Mouse (Mus musculus) hindbrain, embryonic 11.5 days (tissue): ENCODE results near the gene Dnah14. TPM values are rescaled to one million over a fixed set of nuclear protein-coding genes. Genes with fewer than 3 reads are reported as not detected.

Experiments
- ATAC-seq: fragments of 200-750 bp; cut with Nextera tagmentation; 2 replicates; pipeline ENCODE4 v1.8.0; 2017; ENCODE audit warnings: mild to moderate bottlenecking, moderate TSS enrichment, moderate library complexity; ENCODE audit not compliant: low FRiP score
- DNase-seq: peaks from one replicate; pipeline ENCODE4 v3.0.0-alpha.2; 2015; ENCODE audit warnings: low spot score
- H3K27ac ChIP-seq: fragments of 300-500 bp; sonication (generic); 2 replicates; pipeline ENCODE4 v1.5.1; 2014; ENCODE audit warnings: mild to moderate bottlenecking, low read depth, low read length
- H3K27me3 ChIP-seq: fragments of 300-500 bp; sonication (generic); 2 replicates; pipeline ENCODE4 v1.6.1; 2014; ENCODE audit warnings: mild to moderate bottlenecking, low read length, moderate library complexity, mixed read lengths; ENCODE audit not compliant: control insufficient read depth, insufficient read depth
- H3K36me3 ChIP-seq: fragments of 300-500 bp; sonication (generic); 2 replicates; pipeline ENCODE4 v1.6.1; 2014; ENCODE audit warnings: mild to moderate bottlenecking, low read length, moderate library complexity, mixed read lengths; ENCODE audit not compliant: control insufficient read depth, insufficient read depth
- H3K4me1 ChIP-seq: fragments of 300-500 bp; sonication (generic); replicated peaks from 2 replicates; pipeline ENCODE4 v1.6.1; 2014; ENCODE audit warnings: low read length, mixed read lengths; ENCODE audit not compliant: control insufficient read depth, insufficient read depth
- H3K4me2 ChIP-seq: fragments of 300-500 bp; sonication (generic); replicated peaks from 2 replicates; pipeline ENCODE4 v1.6.1; 2014; ENCODE audit warnings: mild to moderate bottlenecking, low read depth, low read length
- H3K4me3 ChIP-seq: fragments of 300-500 bp; sonication (generic); 2 replicates; pipeline ENCODE4 v1.5.1; 2014; ENCODE audit warnings: low read depth, low read length
- H3K9ac ChIP-seq: fragments of 300-500 bp; sonication (generic); 2 replicates; pipeline ENCODE4 v1.6.1; 2014; ENCODE audit warnings: low read depth, low read length
- H3K9me3 ChIP-seq: fragments of 300-500 bp; sonication (generic); 2 replicates; pipeline ENCODE4 v1.6.1; 2016; ENCODE audit warnings: low read length; ENCODE audit not compliant: control insufficient read depth
- WGBS: fragments of 180-500 bp; shearing (Covaris S2); extraction: QIAGEN DNeasy Blood & Tissue Kit; methylation state at CpG from one replicate; pipeline ENCODE4 v1.1.7; 2014; 5-methylcytosine and 5-hydroxymethylcytosine counted together
- polyA plus RNA-seq: library from polyadenylated mRNA; unstranded; fragments of >200 nt; fragmentation: Nextera tagmentation; extraction: Ambion mirVana; gene quantifications from 2 replicates; pipeline ENCODE4 v1.2.1, GENCODE M21; 2014

Gene Dnah14
- polyA plus RNA-seq, 1 experiment from 2014 or later, result 2.6 TPM

- H3K9me3 ChIP-seq, result no peaks in the 10 kb centered on the region
- WGBS, result 68% methylated on average over 6 of the region's 6 CpGs
- ATAC-seq, result no peak
- no peak overlapping the region for H3K4me2 ChIP-seq
- H3K27ac ChIP-seq, result no peak overlapping the region
- H3K9ac ChIP-seq, result no peak overlapping the region
- H3K4me3 ChIP-seq, result no peak overlapping the region
- H3K36me3 ChIP-seq, result no peaks in the 10 kb centered on the region
- H3K27me3 ChIP-seq, result no peaks in the 10 kb centered on the region
- DNase-seq, result no peak
- H3K4me1 ChIP-seq, result no peaks in the 10 kb centered on the region
Observed at GRCm38 (mm10) chr1:181628276-181628675, 51.9 kb downstream of the Dnah14 start.

GRCm38 (mm10) chr1:181631371-181631770 lies 55.0 kb downstream of the Dnah14 start:
- WGBS, result 76% methylated on average over 4 of the region's 4 CpGs
- Histone ChIP-seq H3K36me3 (no peaks in the 10 kb centered on the region), H3K9ac (no peak overlapping the region), H3K4me1 (no peaks in the 10 kb centered on the region), H3K27me3 (no peaks in the 10 kb centered on the region), H3K4me3 (no peak overlapping the region), H3K9me3 (no peaks in the 10 kb centered on the region), H3K4me2 (no peak overlapping the region), H3K27ac (no peak overlapping the region)
- DNase-seq (no peak), ATAC-seq (no peak)

GRCm38 (mm10) chr1:181637997-181638713 lies 61.8 kb downstream of the Dnah14 start:
- no peak overlapping the region for H3K9ac ChIP-seq
- no peak overlapping the region for H3K4me2 ChIP-seq
- ATAC-seq (no peak), DNase-seq (no peak)
- WGBS, result 86% methylated on average over 12 of the region's 12 CpGs
- H3K36me3 ChIP-seq, result no peaks in the 10 kb centered on the region
- H3K27ac ChIP-seq, result no peak overlapping the region
- no peak overlapping the region for H3K4me3 ChIP-seq
- H3K4me1 ChIP-seq, result no peaks in the 10 kb centered on the region
- H3K9me3 ChIP-seq, result no peaks in the 10 kb centered on the region
- no peaks in the 10 kb centered on the region for H3K27me3 ChIP-seq

GRCm38 (mm10) chr1:181640383-181640782 lies 64.0 kb downstream of the Dnah14 start:
- H3K4me2 ChIP-seq, result no peak overlapping the region
- H3K9me3 ChIP-seq, result no peaks in the 10 kb centered on the region
- no peak overlapping the region for H3K9ac ChIP-seq
- no peak overlapping the region for H3K27ac ChIP-seq
- ATAC-seq (no peak), DNase-seq (no peak)
- H3K4me3 ChIP-seq, result no peak overlapping the region
- H3K4me1 ChIP-seq, result no peaks in the 10 kb centered on the region
- WGBS, result 89% methylated on average over 2 of the region's 2 CpGs
- H3K27me3 ChIP-seq, result no peaks in the 10 kb centered on the region
- no peaks in the 10 kb centered on the region for H3K36me3 ChIP-seq

- Histone ChIP-seq H3K4me1 (no peaks in the 10 kb centered on the region), H3K4me2 (no peak overlapping the region), H3K9me3 (no peaks in the 10 kb centered on the region), H3K27me3 (no peaks in the 10 kb centered on the region), H3K27ac (no peak overlapping the region), H3K4me3 (no peak overlapping the region), H3K9ac (no peak overlapping the region), H3K36me3 (no peaks in the 10 kb centered on the region)
- WGBS, result 56% methylated on average over 8 of the region's 8 CpGs
- ATAC-seq (no peak), DNase-seq (peak; percentile 20)
Observed at GRCm38 (mm10) chr1:181647467-181647866, 71.1 kb downstream of the Dnah14 start.

GRCm38 (mm10) chr1:181653481-181653880 lies 77.1 kb downstream of the Dnah14 start:
- H3K4me1 ChIP-seq, result no peaks in the 10 kb centered on the region
- ATAC-seq (no peak), DNase-seq (no peak)
- H3K36me3 ChIP-seq, result no peaks in the 10 kb centered on the region
- no peak overlapping the region for H3K27ac ChIP-seq
- no peaks in the 10 kb centered on the region for H3K9me3 ChIP-seq
- H3K9ac ChIP-seq, result no peak overlapping the region
- 44% methylated on average over 3 of the region's 3 CpGs for WGBS
- H3K4me3 ChIP-seq, result no peak overlapping the region
- no peak overlapping the region for H3K4me2 ChIP-seq
- H3K27me3 ChIP-seq, result no peaks in the 10 kb centered on the region

- no peak for ATAC-seq
- Histone ChIP-seq H3K27me3 (no peaks in the 10 kb centered on the region), H3K4me3 (no peak overlapping the region), H3K36me3 (no peaks in the 10 kb centered on the region), H3K9ac (no peak overlapping the region), H3K4me2 (no peak overlapping the region), H3K4me1 (no peaks in the 10 kb centered on the region), H3K9me3 (no peaks in the 10 kb centered on the region), H3K27ac (no peak overlapping the region)
- DNase-seq, result no peak
- WGBS, result 85% methylated on average over 5 of the region's 5 CpGs
Observed at GRCm38 (mm10) chr1:181656421-181656820, 80.1 kb downstream of the Dnah14 start.

GRCm38 (mm10) chr1:181666801-181667200 lies 90.4 kb downstream of the Dnah14 start:
- no peaks in the 10 kb centered on the region for H3K4me1 ChIP-seq
- no peaks in the 10 kb centered on the region for H3K9me3 ChIP-seq
- 66% methylated on average over 4 of the region's 4 CpGs for WGBS
- H3K4me3 ChIP-seq, result no peak overlapping the region
- H3K27ac ChIP-seq, result no peak overlapping the region
- H3K9ac ChIP-seq, result no peak overlapping the region
- H3K27me3 ChIP-seq, result no peaks in the 10 kb centered on the region
- H3K36me3 ChIP-seq, result no peaks in the 10 kb centered on the region
- DNase-seq, result no peak
- no peak overlapping the region for H3K4me2 ChIP-seq
- no peak for ATAC-seq

- H3K4me3 ChIP-seq, result no peak overlapping the region
- H3K36me3 ChIP-seq, result no peaks in the 10 kb centered on the region
- 67% methylated on average over 5 of the region's 5 CpGs for WGBS
- no peak overlapping the region for H3K9ac ChIP-seq
- H3K9me3 ChIP-seq, result no peaks in the 10 kb centered on the region
- no peaks in the 10 kb centered on the region for H3K4me1 ChIP-seq
- H3K27ac ChIP-seq, result no peak overlapping the region
- ATAC-seq (no peak), DNase-seq (no peak)
- no peaks in the 10 kb centered on the region for H3K27me3 ChIP-seq
- no peak overlapping the region for H3K4me2 ChIP-seq
Observed at GRCm38 (mm10) chr1:181694729-181695498, 118.6 kb downstream of the Dnah14 start.
